ENCODE assay signal across 18 mouse cellular contexts in genomic region chr12:99779908-99780307, GRCm38 (mm10).
"Had no signal": no experiment of that assay in that cellular context is flagged by ENCODE, and none has a peak within 500 bp of the region (broad histone marks: within the 10 kb centered on the region; RNA-seq: fewer than 3 reads in every experiment).

No protein-coding gene starts in this region.

- H3K4me2 ChIP-seq: liver, embryonic 13.5 days; liver, embryonic 15.5 days; lung, embryonic 15.5 days; midbrain, embryonic 11.5 days; midbrain, embryonic 13.5 days; midbrain, embryonic 15.5 days; neural tube, embryonic 12.5 days had no signal

- DNase-seq: liver, embryonic 13.5 days; liver, postnatal 0 days; lung, adult 2 months; lung, postnatal 14 days; lung, postnatal 36 days; right cerebral cortex, adult 18-20 months; thymus, adult 18-20 months; thymus, postnatal 14 days; thymus, postnatal 36 days had no signal

- ATAC-seq: liver, postnatal 0 days; lung, postnatal 0 days; midbrain, embryonic 13.5 days; midbrain, embryonic 15.5 days had no signal

- H3K9ac ChIP-seq: liver, embryonic 13.5 days; liver, embryonic 15.5 days; liver, postnatal 0 days; lung, embryonic 15.5 days; midbrain, embryonic 13.5 days; midbrain, embryonic 15.5 days; neural tube, embryonic 12.5 days had no signal

- H3K27me3 ChIP-seq: liver, embryonic 13.5 days; liver, embryonic 15.5 days; lung, embryonic 15.5 days; megakaryocyte, embryonic 14.5 days; midbrain, embryonic 13.5 days; midbrain, embryonic 15.5 days; neural tube, embryonic 12.5 days had no signal

- H3K27ac ChIP-seq: liver, embryonic 13.5 days; liver, embryonic 15.5 days; lung, embryonic 15.5 days; macrophage; midbrain, embryonic 13.5 days; midbrain, embryonic 15.5 days; neural tube, embryonic 12.5 days had no signal

- H3K4me3 ChIP-seq: liver, embryonic 13.5 days; liver, embryonic 15.5 days; lung, embryonic 15.5 days; megakaryocyte, embryonic 14.5 days; midbrain, embryonic 13.5 days; midbrain, embryonic 15.5 days; neural tube, embryonic 12.5 days had no signal

- H3K4me1 ChIP-seq: liver, embryonic 13.5 days; liver, embryonic 15.5 days; midbrain, embryonic 15.5 days; neural tube, embryonic 12.5 days had no signal

- H3K36me3 ChIP-seq: liver, embryonic 13.5 days; liver, embryonic 15.5 days; lung, embryonic 15.5 days; midbrain, embryonic 13.5 days; midbrain, embryonic 15.5 days; neural tube, embryonic 12.5 days had no signal

- H3K9me3 ChIP-seq: liver, embryonic 13.5 days; liver, embryonic 15.5 days; lung, embryonic 15.5 days; megakaryocyte, embryonic 14.5 days; midbrain, embryonic 13.5 days; midbrain, embryonic 15.5 days; neural tube, embryonic 12.5 days had no signal
